Mouse (Mus musculus): ENCODE results near the gene Kctd21. TPM values are rescaled to one million over a fixed set of nuclear protein-coding genes. Genes with fewer than 3 reads are reported as not detected.

Kctd21 gene
- total and polyA plus RNA-seq, 3 experiments = 0.19 to 0.81 (median 0.46) TPM

- Histone ChIP-seq H3K9ac (ENCODE audit: insufficient read depth, low read depth) (no peak overlapping the region), H3K4me2 (ENCODE audit: insufficient read depth, low read depth, poor library complexity, severe bottlenecking) (no peak overlapping the region), H3K79me2 (replicated peaks; ENCODE audit: control insufficient read depth, extremely low read depth, insufficient read depth, poor library complexity, severe bottlenecking) (no peaks in the 10 kb centered on the region), H3K4me3 (replicated peaks in 1 of 3; ENCODE audit: low read depth in 2 of 3, low read length in 2 of 3, poor library complexity in 1 of 3) (no peak overlapping the region), H3K9me3 (replicated peaks; ENCODE audit: low read length) (no peaks in the 10 kb centered on the region), H3K36me3 (replicated peaks in 1 of 2; ENCODE audit: control insufficient read depth in 1 of 2, insufficient read depth in 1 of 2, low read length in 1 of 2) (peaks cover 0 to 2% of the 10 kb centered on the region in 2 experiments), H3K27ac (ENCODE audit: insufficient read depth, low read depth) (no peak overlapping the region), H3K4me1 (ENCODE audit: control insufficient read depth in 1 of 2, insufficient read depth in 2 of 2) (peaks cover 0 to 5% of the 10 kb centered on the region in 2 experiments; a peak in 3 of 4 replicates), H3K27me3 (replicated peaks) (no peaks in the 10 kb centered on the region)
- TF ChIP-seq TBP (conservative IDR thresholded peaks at IDR 0.05; ENCODE audit: low read depth, low read length) (no peak), CHD2 (IDR thresholded peaks at IDR 0.05; ENCODE audit: low read length) (0 out of 2 replicates have a peak, but pooled peaks have one; percentile 20), MYC (IDR thresholded peaks at IDR 0.05; ENCODE audit: low read depth, low read length) (no peak), ETS1 (conservative IDR thresholded peaks at IDR 0.05; ENCODE audit: low read depth, low read length) (no peak)
- dilution Hi-C loops (cut with MboI; ENCODE audit: extremely low pct_ligation_motif_present, extremely low pct_unique_long_range_greater_than_20kb, low sequenced_read_pairs) = no loop called here
- in situ Hi-C loops (cut with MboI; ENCODE audit: low pct_ligation_motif_present, low pct_unique_long_range_greater_than_20kb, low sequenced_read_pairs) = no loop called here
- no peak for DNase-seq (ENCODE audit: extremely low read depth)
These were observed 14.1 kb downstream of the Kctd21 start for GRCm38 (mm10) chr7:97346111-97346821.

- H3K9me3 ChIP-seq (replicated peaks; ENCODE audit: low read length) = no peaks in the 10 kb centered on the region
- H3K4me1 ChIP-seq (ENCODE audit: control insufficient read depth in 1 of 2, insufficient read depth in 2 of 2) = peaks cover 0 to 5% of the 10 kb centered on the region in 2 experiments; a peak in 3 of 4 replicates
- in situ Hi-C loops (cut with MboI; ENCODE audit: low pct_ligation_motif_present, low pct_unique_long_range_greater_than_20kb, low sequenced_read_pairs) (no loop called here), dilution Hi-C loops (cut with MboI; ENCODE audit: extremely low pct_ligation_motif_present, extremely low pct_unique_long_range_greater_than_20kb, low sequenced_read_pairs) (no loop called here)
- no peak overlapping the region for H3K27ac ChIP-seq (ENCODE audit: insufficient read depth, low read depth)
- H3K36me3 ChIP-seq (replicated peaks in 1 of 2; ENCODE audit: control insufficient read depth in 1 of 2, insufficient read depth in 1 of 2, low read length in 1 of 2) = peaks cover 0 to 2% of the 10 kb centered on the region in 2 experiments
- H3K27me3 ChIP-seq (replicated peaks) = no peaks in the 10 kb centered on the region
- DNase-seq (ENCODE audit: extremely low read depth) = no peak
- no peaks in the 10 kb centered on the region for H3K79me2 ChIP-seq (replicated peaks; ENCODE audit: control insufficient read depth, extremely low read depth, insufficient read depth, poor library complexity, severe bottlenecking)
- H3K4me3 ChIP-seq (replicated peaks in 1 of 3; ENCODE audit: low read depth in 2 of 3, low read length in 2 of 3, poor library complexity in 1 of 3) = no peak overlapping the region
- no peak overlapping the region for H3K4me2 ChIP-seq (ENCODE audit: insufficient read depth, low read depth, poor library complexity, severe bottlenecking)
- TF ChIP-seq USF1 (IDR thresholded peaks at IDR 0.05; ENCODE audit: low read depth, low read length) (no peak), NELFE (IDR thresholded peaks at IDR 0.05; ENCODE audit: low read depth, low read length) (no peak), POLR2A (IDR thresholded peaks at IDR 0.05; ENCODE audit: low read depth, low read length) (no peak), ZNF384 (IDR thresholded peaks at IDR 0.05; ENCODE audit: low read depth, low read length) (peak; percentile 53), ZMIZ1 (IDR thresholded peaks at IDR 0.05; ENCODE audit: low read depth, low read length) (no peak), CTCF (conservative IDR thresholded peaks at IDR 0.05 in 1 of 2, IDR thresholded peaks at IDR 0.05 in 1 of 2; ENCODE audit: low read depth in 2 of 2, low read length in 2 of 2) (no peak)
- no peak overlapping the region for H3K9ac ChIP-seq (ENCODE audit: insufficient read depth, low read depth)
These were observed 14.7 kb downstream of the Kctd21 start for GRCm38 (mm10) chr7:97346822-97347166.

GRCm38 (mm10) chr7:97347464-97347863 lies 15.3 kb downstream of the Kctd21 start:
- H3K9ac ChIP-seq (ENCODE audit: insufficient read depth, low read depth) = no peak overlapping the region
- peaks cover 0 to 2% of the 10 kb centered on the region in 2 experiments for H3K36me3 ChIP-seq (replicated peaks in 1 of 2; ENCODE audit: control insufficient read depth in 1 of 2, insufficient read depth in 1 of 2, low read length in 1 of 2)
- H3K4me3 ChIP-seq (replicated peaks in 1 of 3; ENCODE audit: low read depth in 2 of 3, low read length in 2 of 3, poor library complexity in 1 of 3) = no peak overlapping the region
- H3K27me3 ChIP-seq (replicated peaks) = no peaks in the 10 kb centered on the region
- H3K4me2 ChIP-seq (ENCODE audit: insufficient read depth, low read depth, poor library complexity, severe bottlenecking) = no peak overlapping the region
- dilution Hi-C loops (cut with MboI; ENCODE audit: extremely low pct_ligation_motif_present, extremely low pct_unique_long_range_greater_than_20kb, low sequenced_read_pairs) = no loop called here
- no peaks in the 10 kb centered on the region for H3K9me3 ChIP-seq (replicated peaks; ENCODE audit: low read length)
- H3K27ac ChIP-seq (ENCODE audit: insufficient read depth, low read depth) = no peak overlapping the region
- peaks cover 0 to 5% of the 10 kb centered on the region in 2 experiments; a peak in 3 of 4 replicates for H3K4me1 ChIP-seq (ENCODE audit: control insufficient read depth in 1 of 2, insufficient read depth in 2 of 2)
- no peak for TF ChIP-seq RAD21 (IDR thresholded peaks at IDR 0.05; ENCODE audit: low read depth, low read length)
- TF ChIP-seq E2F4 (IDR thresholded peaks at IDR 0.05; ENCODE audit: insufficient replicate concordance, low read depth, low read length) = no peak
- TF ChIP-seq GABPA (IDR thresholded peaks at IDR 0.05; ENCODE audit: insufficient replicate concordance, low read depth, low read length) = no peak
- TF ChIP-seq MYC (IDR thresholded peaks at IDR 0.05; ENCODE audit: low read depth, low read length) = no peak
- no peak for TF ChIP-seq MAFK (IDR thresholded peaks at IDR 0.05; ENCODE audit: insufficient replicate concordance, low read length)
- no peak for TF ChIP-seq ZKSCAN1 (IDR thresholded peaks at IDR 0.05; ENCODE audit: borderline replicate concordance, low read depth, low read length)
- no peak for DNase-seq (ENCODE audit: extremely low read depth)
- no peaks in the 10 kb centered on the region for H3K79me2 ChIP-seq (replicated peaks; ENCODE audit: control insufficient read depth, extremely low read depth, insufficient read depth, poor library complexity, severe bottlenecking)
- in situ Hi-C loops (cut with MboI; ENCODE audit: low pct_ligation_motif_present, low pct_unique_long_range_greater_than_20kb, low sequenced_read_pairs) = no loop called here
